Mouse (Mus musculus) brown adipose tissue, adult 24 weeks (tissue): Measurements from ENCODE around the gene Elovl5. TPM values are rescaled to one million over a fixed set of nuclear protein-coding genes. Genes with fewer than 3 reads are reported as not detected.

Experiments used
- H3K27ac ChIP-seq: fragments of 200-500 bp; replicated peaks from 2 replicates; pipeline ENCODE4 v1.5.1; 2012; ENCODE audit warnings: low read depth, mild to moderate bottlenecking, low read length
- H3K4me1 ChIP-seq: fragments of 200-500 bp; 2 replicates; pipeline ENCODE4 v1.6.1; 2012; ENCODE audit warnings: low read length, mixed read lengths; ENCODE audit not compliant: control insufficient read depth, insufficient read depth, insufficient read length
- H3K4me3 ChIP-seq: fragments of 200-500 bp; 2 replicates; pipeline ENCODE4 v1.5.1; 2012; ENCODE audit warnings: low read depth, mild to moderate bottlenecking, low read length, moderate library complexity; ENCODE audit not compliant: insufficient read depth
- polyA plus RNA-seq: library from polyadenylated mRNA; stranded (reverse); fragments of >200 nt; gene quantifications from 2 replicates; pipeline ENCODE4 v1.2.4, GENCODE M21; 2012; ENCODE audit not compliant: missing spikeins, insufficient read depth, insufficient read length

The Elovl5 gene
- polyA plus RNA-seq: 85.7 and 123 TPM in 2 replicates

DNA sequence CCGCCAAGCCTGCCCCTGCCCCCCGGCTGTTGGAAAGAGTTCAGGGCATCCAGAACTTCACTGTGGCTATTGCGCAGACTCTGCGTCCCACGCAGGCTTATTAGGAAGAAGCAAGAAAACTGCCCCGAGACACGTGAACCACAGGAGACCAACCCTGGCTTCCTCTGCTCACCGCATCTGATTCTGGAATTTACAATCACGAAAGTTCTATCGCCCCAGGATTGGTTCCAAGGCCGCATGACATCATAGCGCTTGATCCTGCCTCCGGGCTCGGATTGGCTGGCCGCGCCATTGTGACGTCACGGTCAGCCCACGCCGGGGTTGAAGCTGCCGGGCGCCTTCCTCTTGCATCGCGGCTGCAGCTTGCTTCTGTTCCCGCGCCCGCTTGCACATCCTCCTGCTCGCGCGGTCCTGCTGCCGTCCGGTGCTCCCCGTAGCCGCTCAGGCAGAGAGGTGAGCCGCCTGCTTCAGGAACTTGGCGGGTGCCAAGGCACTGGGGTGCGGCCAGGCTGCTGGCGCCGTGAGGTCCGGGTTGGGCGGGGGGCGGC, at the start of gene Elovl5:
Gene Elovl5 (plus strand): TSS at position 291 of the 548 bp plus-strand sequence.
- Histone ChIP-seq H3K4me3 (peak within 1 kb of the TSS; percentile 76), H3K27ac (peak within 1 kb of the TSS; percentile 72), H3K4me1 (peaks cover 11% of the 10 kb centered on the region; the same call in 1 of the 2 replicates)

DNA sequence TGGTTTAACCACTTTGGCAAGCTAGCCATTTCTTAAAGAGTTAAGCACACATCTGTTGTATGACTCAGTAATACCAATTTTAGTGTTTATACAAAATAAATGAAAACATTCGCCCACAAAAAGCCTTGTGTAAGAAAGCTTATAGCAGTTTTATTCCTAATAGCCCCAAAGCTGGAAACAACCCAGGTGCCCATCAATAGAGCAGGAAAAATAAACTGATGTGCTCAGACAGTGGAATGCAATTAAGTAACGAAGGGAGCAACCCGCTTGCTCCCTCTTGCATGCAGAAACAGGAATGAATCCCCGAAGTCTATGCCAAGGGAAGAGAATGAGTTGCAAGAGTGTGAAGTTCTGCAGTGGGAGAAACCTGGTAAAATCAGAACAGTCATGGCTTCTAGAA, 25.7 kb upstream of the Elovl5 start:
- Histone ChIP-seq H3K4me3 (no peak overlapping the region), H3K4me1 (no peaks in the 10 kb centered on the region), H3K27ac (no peak overlapping the region)

GRCm38 (mm10) chr9:77898551-77898950, 18.6 kb upstream of the Elovl5 start:
- no peak overlapping the region for H3K27ac ChIP-seq
- no peaks in the 10 kb centered on the region for H3K4me1 ChIP-seq
- H3K4me3 ChIP-seq: no peak overlapping the region

DNA sequence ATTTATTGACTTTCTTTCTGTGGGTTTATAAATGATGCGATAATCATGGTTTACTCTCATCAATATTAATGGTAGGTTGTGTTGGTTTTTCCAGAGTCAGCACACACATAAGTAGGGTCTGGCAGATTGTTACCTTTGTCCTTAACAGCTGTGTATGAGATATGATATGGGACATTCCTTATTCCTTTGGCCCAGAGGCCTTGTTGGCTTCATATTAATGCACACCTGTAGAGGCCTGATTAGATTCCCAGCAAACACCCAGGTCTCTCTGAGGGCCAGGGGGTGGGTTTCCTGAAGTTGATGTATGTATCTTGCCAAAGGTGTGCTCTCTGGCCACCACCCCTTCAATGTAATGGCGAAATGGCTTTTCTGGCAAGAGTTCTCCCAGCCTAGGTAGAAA, 13.0 kb upstream of the Elovl5 start:
- H3K27ac ChIP-seq: no peak overlapping the region
- H3K4me1 ChIP-seq: no peaks in the 10 kb centered on the region
- no peak overlapping the region for H3K4me3 ChIP-seq

- Histone ChIP-seq H3K27ac (peak overlapping the region; percentile 92), H3K4me3 (peak overlapping the region; percentile 67), H3K4me1 (peaks cover 8% of the 10 kb centered on the region; the same call in 1 of the 2 replicates)
Observed at GRCm38 (mm10) chr9:77909572-77910269, 7.4 kb upstream of the Elovl5 start.

- Histone ChIP-seq H3K4me1 (peaks cover 8% of the 10 kb centered on the region; the same call in 1 of the 2 replicates), H3K27ac (peak overlapping the region; percentile 100), H3K4me3 (peak overlapping the region; percentile 90)
Observed at GRCm38 (mm10) chr9:77910270-77911240, 6.6 kb upstream of the Elovl5 start.

DNA sequence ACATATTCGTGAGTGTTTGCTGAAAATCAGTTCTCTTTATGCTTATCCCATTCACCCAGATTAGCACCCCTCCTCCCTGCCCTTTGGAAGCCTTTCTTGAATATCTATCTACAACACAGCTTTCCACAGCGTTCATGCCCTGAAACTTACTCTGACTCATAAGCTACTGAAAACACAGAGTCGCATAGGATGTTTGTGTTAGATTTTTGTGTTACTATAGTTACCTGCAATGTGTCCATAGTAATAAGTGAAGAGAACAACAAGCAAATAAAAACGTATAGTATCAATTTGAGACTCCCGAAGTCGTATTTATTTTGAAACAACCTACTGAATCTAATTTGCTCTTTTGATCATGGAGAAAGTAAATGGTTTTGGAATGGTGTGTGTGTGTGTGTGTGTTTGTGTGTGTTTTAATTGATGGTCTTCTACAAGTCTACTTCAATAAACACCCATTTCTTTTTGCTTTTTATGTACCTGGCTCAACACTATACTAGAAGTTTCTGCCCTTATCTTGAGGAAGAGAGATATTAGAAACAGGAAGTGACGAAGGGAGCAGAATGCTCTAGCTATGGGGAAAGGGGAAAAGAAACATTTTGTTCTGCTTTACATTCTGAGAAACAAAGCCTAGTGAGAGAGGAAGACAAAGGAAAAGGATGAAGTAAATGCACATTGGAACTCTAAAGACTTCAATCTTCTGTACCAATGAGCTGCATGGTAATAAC, 5.5 kb upstream of the Elovl5 start:
- H3K4me1 ChIP-seq: peaks cover 8% of the 10 kb centered on the region; the same call in 1 of the 2 replicates
- H3K27ac ChIP-seq: peak overlapping the region; percentile 59

GRCm38 (mm10) chr9:77912246-77912645, 4.9 kb upstream of the Elovl5 start:
- Histone ChIP-seq H3K4me3 (no peak overlapping the region), H3K4me1 (peaks cover 8% of the 10 kb centered on the region; the same call in 1 of the 2 replicates), H3K27ac (peak overlapping the region; percentile 40)

More for the DNA sequence above, 5.5 kb upstream of the Elovl5 start:
- peak overlapping the region; percentile 90 for H3K4me3 ChIP-seq

DNA sequence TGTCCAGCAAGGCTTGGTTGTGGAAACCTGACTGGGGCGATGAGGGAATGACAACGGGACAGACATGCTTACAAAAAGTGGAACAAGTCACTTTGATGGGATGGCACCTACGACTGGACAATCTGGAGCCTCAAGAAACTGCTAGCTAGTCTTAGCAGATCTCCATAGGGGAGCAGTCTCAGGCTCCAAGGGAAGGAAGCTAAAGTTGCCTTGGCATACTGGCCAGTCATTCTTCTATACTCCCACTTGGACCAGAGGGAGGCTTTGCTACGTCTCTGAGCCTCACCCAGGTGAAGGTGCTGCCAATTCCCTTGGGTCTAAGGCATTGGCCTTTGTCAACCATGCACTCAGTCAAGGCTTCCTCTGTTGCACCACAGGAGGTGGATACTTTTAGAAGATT, 2.5 kb upstream of the Elovl5 start:
- H3K4me1 ChIP-seq: peaks cover 11% of the 10 kb centered on the region; the same call in 1 of the 2 replicates
- H3K4me3 ChIP-seq: no peak overlapping the region
- no peak overlapping the region for H3K27ac ChIP-seq

DNA sequence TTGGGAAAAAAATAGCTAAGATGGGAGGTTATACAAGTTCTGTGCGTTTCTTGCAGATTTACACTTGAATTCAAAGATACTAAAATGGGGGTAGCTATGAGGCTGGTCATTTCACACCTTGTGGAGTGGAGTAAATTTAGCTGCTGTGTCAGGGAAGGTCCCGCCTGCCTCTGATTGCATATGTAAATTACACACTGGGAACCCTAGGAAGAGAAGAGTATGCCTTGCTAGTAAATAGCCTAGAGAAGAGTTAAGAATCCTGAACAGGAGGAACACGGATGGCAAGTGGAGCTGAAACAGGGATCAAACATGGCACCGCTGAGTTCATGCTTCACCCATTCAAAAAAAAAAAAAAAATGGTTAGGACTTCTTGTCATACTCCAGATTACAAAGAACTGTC, 1.4 kb upstream of the Elovl5 start:
- H3K27ac ChIP-seq: no peak overlapping the region
- peaks cover 10% of the 10 kb centered on the region; the same call in 1 of the 2 replicates for H3K4me1 ChIP-seq
- H3K4me3 ChIP-seq: no peak overlapping the region

DNA sequence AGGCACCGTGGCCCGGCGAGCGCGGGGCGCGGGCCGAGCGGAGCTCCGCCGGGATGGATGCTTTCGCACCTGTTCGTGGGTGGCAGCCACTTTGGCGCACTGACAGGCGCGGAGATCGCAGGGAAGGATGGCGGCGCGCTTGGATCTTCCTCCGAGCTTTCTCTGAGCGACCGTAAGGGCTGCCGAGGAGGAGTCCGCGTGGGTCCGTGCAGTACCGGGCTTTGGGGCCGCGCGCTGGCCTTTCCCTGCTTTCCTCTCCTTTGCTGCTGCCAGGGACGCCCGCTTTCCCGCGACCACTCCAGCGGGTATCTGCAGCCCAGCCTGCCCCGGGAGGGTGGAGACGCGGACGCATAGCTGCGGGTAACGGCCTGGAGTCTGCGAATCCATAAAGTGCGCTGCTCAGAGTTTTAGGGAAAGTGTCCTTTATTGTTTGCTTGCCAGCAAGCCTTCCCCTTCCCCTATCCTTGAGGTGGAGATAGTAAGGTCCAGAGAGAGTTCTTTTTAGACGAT, 513 bp downstream of the Elovl5 start:
- H3K27ac ChIP-seq: peak overlapping the region; percentile 42
- H3K4me3 ChIP-seq: peak overlapping the region; percentile 76
- H3K4me1 ChIP-seq: peaks cover 12% of the 10 kb centered on the region; the same call in 1 of the 2 replicates

DNA sequence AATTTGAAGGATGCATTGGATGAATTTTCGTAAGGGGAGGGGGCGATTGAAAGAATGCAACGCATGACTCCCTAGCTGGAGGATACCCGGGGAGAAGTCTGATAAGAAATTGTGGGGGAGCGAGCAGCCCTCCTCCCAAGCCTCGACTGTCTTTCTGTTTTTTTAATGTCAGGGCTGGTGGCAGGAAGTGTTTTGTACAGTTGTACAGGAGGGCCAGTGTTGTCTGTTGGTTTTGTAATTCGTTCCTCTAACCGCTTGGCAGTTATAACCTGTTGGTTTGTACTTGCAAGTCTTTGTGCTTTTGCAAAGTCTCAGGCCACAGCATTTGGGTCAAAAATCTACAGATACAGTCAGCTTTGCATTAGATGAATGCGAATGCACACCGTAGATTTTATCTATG, 1.0 kb downstream of the Elovl5 start:
- Histone ChIP-seq H3K27ac (peak overlapping the region; percentile 42), H3K4me1 (peaks cover 14% of the 10 kb centered on the region; the same call in 1 of the 2 replicates), H3K4me3 (peak overlapping the region; percentile 76)

DNA sequence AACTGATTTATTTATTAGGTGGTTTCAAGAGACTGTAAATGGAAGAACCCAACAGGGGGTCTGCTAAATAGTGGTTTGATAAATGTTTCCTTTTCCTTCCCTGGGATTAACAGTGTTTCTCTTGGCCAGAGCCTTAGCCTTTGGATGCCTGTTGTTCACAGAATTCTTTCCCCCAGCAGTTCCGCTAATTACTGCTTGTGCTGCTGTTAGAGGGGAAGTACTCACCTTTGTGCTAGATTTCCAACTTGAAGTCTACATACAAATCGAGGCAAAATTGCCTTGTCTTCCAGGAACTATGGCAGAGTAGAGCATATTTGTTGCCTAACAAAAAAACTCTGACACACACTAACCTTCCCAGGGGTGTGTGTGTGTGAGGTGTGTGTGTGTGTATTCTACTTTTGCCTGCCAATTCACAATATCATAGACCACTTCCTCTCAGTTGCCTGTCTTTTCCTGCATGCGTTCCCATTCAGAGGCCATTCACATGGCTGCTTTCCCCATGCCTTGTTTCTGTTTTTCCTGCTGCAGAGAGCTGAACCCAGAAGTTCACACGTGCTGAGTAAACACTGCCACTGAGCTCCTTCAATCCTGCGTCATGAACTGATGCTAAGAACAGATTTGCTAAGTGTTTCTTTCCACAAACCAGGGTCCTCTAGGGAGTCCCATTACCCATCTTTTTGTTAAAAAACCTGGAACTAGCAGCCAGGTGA, 2.0 kb downstream of the Elovl5 start:
- H3K4me3 ChIP-seq: peak overlapping the region; percentile 19
- peaks cover 23% of the 10 kb centered on the region for H3K4me1 ChIP-seq
- H3K27ac ChIP-seq: peak overlapping the region; percentile 74

DNA sequence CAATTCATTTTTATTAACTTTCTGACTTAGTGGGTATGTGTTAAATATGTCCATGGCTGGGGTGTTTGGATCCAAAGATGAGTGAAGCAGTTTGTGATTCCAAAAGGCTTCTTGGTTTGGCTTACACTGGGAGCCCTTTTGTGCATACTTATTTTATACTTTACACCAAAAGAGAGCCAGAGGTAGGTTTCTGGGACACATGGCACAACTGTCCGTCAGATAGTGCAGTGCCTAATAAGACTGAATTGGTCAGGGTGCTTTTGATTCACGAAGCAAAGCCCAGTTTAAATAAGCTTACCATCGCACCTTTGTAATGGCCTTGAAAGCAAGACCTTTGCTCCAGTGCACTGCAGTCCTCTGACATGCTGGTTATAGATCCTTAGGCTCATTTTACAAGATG, 3.3 kb downstream of the Elovl5 start:
- H3K4me1 ChIP-seq: peaks cover 30% of the 10 kb centered on the region

More for the DNA sequence above, 3.3 kb downstream of the Elovl5 start:
- H3K27ac ChIP-seq: peak overlapping the region; percentile 31; the same call in 1 of the 2 replicates
- H3K4me3 ChIP-seq: peak overlapping the region; percentile 14; the same call in 1 of the 2 replicates
